In genomic region chr2:4167131-4167530, GRCm38 (mm10) we compare ENCODE assay signal across 24 mouse cellular contexts.
DNase-seq lines count a peak whose midpoint lies in the region; TF ChIP-seq lines count a peak whose summit lies in the region.
"Had no signal": no experiment of that assay in that cellular context is flagged by ENCODE, and none has a peak within 500 bp of the region (broad histone marks: within the 10 kb centered on the region; RNA-seq: fewer than 3 reads in every experiment).

No protein-coding gene starts in this region.

- no peaks in the 10 kb centered on the region for H3K36me3 ChIP-seq in myocyte (ENCODE audit: control insufficient read depth, insufficient read depth)
- H3K36me3 ChIP-seq in thymus, adult 2 months (ENCODE audit: control insufficient read depth, insufficient read depth, low read length): no peaks in the 10 kb centered on the region
- H3K36me3 ChIP-seq: forebrain, embryonic 10.5 days; heart, embryonic 12.5 days; heart, embryonic 15.5 days had no signal

- DNase-seq in 3134 (ENCODE audit: extremely low read depth, insufficient read length, low spot score) (peak; percentile 11), 3T3-L1 (ENCODE audit: low read depth, low spot score) (peak; percentile 58), NIH3T3 (ENCODE audit: low read depth) (peak; percentile 64)
- no peak for DNase-seq in left cerebral cortex, postnatal 25 days (ENCODE audit: low spot score in 2 of 2)
- no peak for DNase-seq in thymus, adult 2 months
- DNase-seq: adrenal gland, postnatal 10 days; adrenal gland, postnatal 36 days; B cell, adult 2 months; cerebellum, adult 18-20 months; cerebellum, adult 9-10 months; cerebellum, postnatal 14 days; gastrocnemius, postnatal 10 days; gastrocnemius, postnatal 36 days; heart, postnatal 10 days; heart, postnatal 36 days had no signal

- peaks cover 19% of the 10 kb centered on the region for H3K27me3 ChIP-seq in myocyte (ENCODE audit: control insufficient read depth, insufficient read depth, insufficient read length)
- H3K27me3 ChIP-seq in thymus, adult 2 months (ENCODE audit: control insufficient read depth, insufficient read depth, low read length): no peaks in the 10 kb centered on the region
- H3K27me3 ChIP-seq: CH12.LX; forebrain, embryonic 13.5 days; heart, embryonic 12.5 days; heart, embryonic 15.5 days had no signal

- H3K4me3 ChIP-seq in myocyte: no peak overlapping the region
- H3K4me3 ChIP-seq in thymus, adult 2 months (ENCODE audit: control insufficient read depth, insufficient read depth, low read length): no peak overlapping the region
- H3K4me3 ChIP-seq: forebrain, embryonic 10.5 days; forebrain, embryonic 13.5 days; heart, embryonic 12.5 days; heart, embryonic 15.5 days; hindbrain, embryonic 10.5 days had no signal

- TF ChIP-seq POLR2A in myocyte (IDR thresholded peaks at IDR 0.05; ENCODE audit: insufficient read length, low read depth): no peak
- TF ChIP-seq POLR2A in thymus, adult 2 months (IDR thresholded peaks at IDR 0.05; ENCODE audit: control insufficient read depth, extremely low read depth, insufficient read depth, low read length, poor library complexity): no peak

- no peak overlapping the region for H3K4me2 ChIP-seq in myocyte (ENCODE audit: low read depth)
- H3K4me2 ChIP-seq: forebrain, embryonic 13.5 days; heart, embryonic 12.5 days; heart, embryonic 15.5 days; hindbrain, embryonic 14.5 days had no signal

- H3K27ac ChIP-seq in thymus, adult 2 months (ENCODE audit: control insufficient read depth, insufficient read depth, low read length): no peak overlapping the region
- H3K27ac ChIP-seq: forebrain, embryonic 10.5 days; forebrain, embryonic 13.5 days; heart, embryonic 15.5 days; hindbrain, embryonic 10.5 days; hindbrain, embryonic 14.5 days; hindbrain, postnatal 0 days had no signal

- H3ac ChIP-seq in myocyte (ENCODE audit: control insufficient read depth, insufficient read length): no peak overlapping the region

- H3K4me1 ChIP-seq in thymus, adult 2 months (replicated peaks; ENCODE audit: control insufficient read depth, insufficient read depth, low read length): no peaks in the 10 kb centered on the region

- intact Hi-C loops in left cerebral cortex, postnatal 25 days (cut with DNase I): no loop called here

- H3K79me2 ChIP-seq in myocyte (ENCODE audit: control insufficient read depth, insufficient read depth): no peaks in the 10 kb centered on the region

- WGBS in thymus, adult 2 months: 96% methylated on average over 6 of the region's 6 CpGs

- TF ChIP-seq CTCF in thymus, adult 2 months (IDR thresholded peaks at IDR 0.05; ENCODE audit: borderline replicate concordance, control insufficient read depth, extremely low read depth, insufficient read depth, low read length, poor library complexity): no peak

TF ChIP-seq in myocyte, 11 proteins besides CTCF, POLR2A, EP300 and RAD21:
- TF ChIP-seq REST (IDR thresholded peaks at IDR 0.05; ENCODE audit: insufficient read depth, insufficient read length) (peak; percentile 76), USF1 (IDR thresholded peaks at IDR 0.05; ENCODE audit: low read depth) (no peak)
TF ChIP-seq in myocyte: peak in this region for 1.

Comparison
In these comparisons a context has a peak if more than half of its experiments do, and no peak if none do; other contexts are left out.
1. DNase-seq: peak in 3134 (single experiment), 3T3-L1 (single experiment) and NIH3T3 (single experiment); none in left cerebral cortex, postnatal 25 days (0 of 2) and thymus, adult 2 months (single experiment).